Mouse (Mus musculus) liver, embryonic 14.5 days (tissue): ENCODE data around the gene Agap1.

Experiments
- CTCF ChIP-seq: IDR thresholded peaks from 2 replicates; pipeline ENCODE4 v1.5.1; 2016; ENCODE audit warnings: antibody characterized with exemption, low read depth, control low read depth
- EP300 ChIP-seq: IDR thresholded peaks from 2 replicates; pipeline ENCODE4 v1.6.1; 2016; ENCODE audit warnings: antibody characterized with exemption, low read depth

DNA sequence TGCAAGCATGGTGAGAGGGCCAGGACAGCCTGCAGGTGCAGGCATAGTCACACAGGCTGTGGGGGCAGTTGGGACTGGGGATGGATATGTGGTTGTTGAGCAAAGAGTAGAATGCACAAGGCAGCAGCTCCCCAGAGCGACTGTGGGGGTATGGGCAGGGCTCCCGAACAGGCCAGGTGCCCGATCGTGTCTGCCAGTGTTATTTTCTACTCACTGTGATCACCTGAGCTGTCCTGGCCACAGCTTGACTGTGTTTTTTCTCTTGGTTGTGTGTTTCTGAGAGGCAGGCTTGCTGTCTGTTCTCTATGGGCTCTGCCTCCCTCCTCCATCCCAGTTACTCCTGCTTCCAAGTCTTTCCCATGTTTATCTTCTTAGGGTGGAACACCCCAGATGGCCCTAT, 154.2 kb downstream of the Agap1 start:
- TF ChIP-seq EP300, result no peak
- TF ChIP-seq CTCF, result no peak
